8 mouse cellular contexts compared by ENCODE assay signal in the genomic region with DNA sequence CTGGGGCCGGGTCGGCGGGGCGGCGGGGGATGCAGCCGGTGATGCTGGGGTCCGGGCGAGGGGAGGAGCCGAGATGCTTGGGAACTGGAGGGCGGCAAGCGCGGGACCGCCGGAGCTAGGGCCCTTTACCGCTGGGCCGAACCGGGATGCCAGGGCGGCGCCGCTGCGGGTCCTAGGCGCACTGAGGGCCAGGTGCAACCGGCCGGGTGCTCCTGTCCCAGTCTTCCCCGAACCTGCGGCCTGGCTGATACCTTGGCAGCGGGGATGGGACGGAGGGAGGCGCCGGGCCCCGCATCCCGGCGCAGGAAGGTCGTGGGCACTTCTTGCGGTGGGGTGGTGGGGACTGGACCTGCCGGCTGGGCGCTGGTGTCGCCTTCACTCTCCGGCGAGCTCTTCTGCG. TPM values are rescaled to one million over a fixed set of nuclear protein-coding genes. Genes with fewer than 3 reads are reported as not detected.
A peak's percentile ranks its signal among the peaks of the same experiment; 100 is the strongest.
DNase-seq lines count a peak whose midpoint lies in the region; ATAC-seq lines count a peak whose summit lies in the region.

No protein-coding gene starts in this region.

- peak; percentile 86 for ATAC-seq in kidney, embryonic 16.5 days (ENCODE audit: low FRiP score, low TSS enrichment)
- ATAC-seq in hindbrain, embryonic 16.5 days, result no peak
- ATAC-seq in midbrain, embryonic 14.5 days (ENCODE audit: low FRiP score, low TSS enrichment), result no peak

- peaks cover 3% of the 10 kb centered on the region; the same call in 1 of the 2 replicates for H3K9me3 ChIP-seq in kidney, embryonic 16.5 days (ENCODE audit: low read length)
- no peaks in the 10 kb centered on the region for H3K9me3 ChIP-seq in embryonic facial prominence, embryonic 10.5 days
- H3K9me3 ChIP-seq in hindbrain, embryonic 16.5 days (ENCODE audit: control insufficient read depth, low read length), result no peaks in the 10 kb centered on the region
- H3K9me3 ChIP-seq in midbrain, embryonic 14.5 days (ENCODE audit: control insufficient read depth, low read length), result no peaks in the 10 kb centered on the region

- no peak overlapping the region for H3K27ac ChIP-seq in kidney, embryonic 16.5 days (ENCODE audit: low read length)
- peak overlapping the region; percentile 83 for H3K27ac ChIP-seq in embryonic facial prominence, embryonic 10.5 days (replicated peaks)
- no peak overlapping the region for H3K27ac ChIP-seq in hindbrain, embryonic 16.5 days (ENCODE audit: low read depth, low read length)
- no peak overlapping the region for H3K27ac ChIP-seq in midbrain, embryonic 14.5 days (replicated peaks; ENCODE audit: low read depth, low read length)

- peak overlapping the region; percentile 76 for H3K4me3 ChIP-seq in kidney, embryonic 16.5 days (ENCODE audit: low read length)
- peak overlapping the region; percentile 92 for H3K4me3 ChIP-seq in embryonic facial prominence, embryonic 10.5 days
- peak overlapping the region; percentile 93 for H3K4me3 ChIP-seq in hindbrain, embryonic 16.5 days (ENCODE audit: low read length)
- H3K4me3 ChIP-seq in midbrain, embryonic 14.5 days (replicated peaks; ENCODE audit: low read depth, low read length), result peak overlapping the region; percentile 75

- H3K27me3 ChIP-seq in kidney, embryonic 16.5 days (ENCODE audit: insufficient read depth, low read length), result no peaks in the 10 kb centered on the region
- H3K27me3 ChIP-seq in embryonic facial prominence, embryonic 10.5 days (replicated peaks; ENCODE audit: low read depth, poor library complexity, severe bottlenecking), result peaks cover 16% of the 10 kb centered on the region
- no peaks in the 10 kb centered on the region; the same call in 1 of the 2 replicates for H3K27me3 ChIP-seq in hindbrain, embryonic 16.5 days (replicated peaks; ENCODE audit: control insufficient read depth, insufficient read depth, low read length)
- H3K27me3 ChIP-seq in midbrain, embryonic 14.5 days (ENCODE audit: control insufficient read depth, insufficient read depth, low read length), result no peaks in the 10 kb centered on the region; the same call in 1 of the 2 replicates

- WGBS in kidney, embryonic 16.5 days, result under 1% methylated on average over 36 of the region's 41 CpGs
- WGBS in embryonic facial prominence, embryonic 10.5 days, result under 1% methylated on average over 41 of the region's 41 CpGs
- under 1% methylated on average over 27 of the region's 41 CpGs for WGBS in hindbrain, embryonic 16.5 days
- under 1% methylated on average over 41 of the region's 41 CpGs for WGBS in midbrain, embryonic 14.5 days

- peak overlapping the region; percentile 100 for H3K4me2 ChIP-seq in kidney, embryonic 16.5 days (replicated peaks; ENCODE audit: low read depth, low read length)
- peak overlapping the region; percentile 99 for H3K4me2 ChIP-seq in hindbrain, embryonic 16.5 days (ENCODE audit: low read length)
- peak overlapping the region; percentile 98 for H3K4me2 ChIP-seq in midbrain, embryonic 14.5 days (ENCODE audit: low read length)

- DNase-seq in kidney, postnatal 25 days, result no peak
- no peak for DNase-seq in embryonic facial prominence, embryonic 10.5 days (ENCODE audit: low spot score)
- DNase-seq in midbrain, embryonic 14.5 days, result no peak
- DNase-seq in left cerebral cortex, adult 11 months (ENCODE audit: low spot score), result no peak
- no peak for DNase-seq in natural killer cell, adult 2 months (ENCODE audit: low spot score in 2 of 2)
- no peak for DNase-seq in thymus, adult 18-20 months

- H3K36me3 ChIP-seq in kidney, embryonic 16.5 days (ENCODE audit: insufficient read depth, low read length), result no peaks in the 10 kb centered on the region
- no peaks in the 10 kb centered on the region; the same call in 1 of the 2 replicates for H3K36me3 ChIP-seq in embryonic facial prominence, embryonic 10.5 days (replicated peaks)
- H3K36me3 ChIP-seq in hindbrain, embryonic 16.5 days (ENCODE audit: control insufficient read depth, insufficient read depth, low read length), result no peaks in the 10 kb centered on the region
- 0 out of 2 replicates have a peak, but pooled peaks cover 4% of the 10 kb centered on the region for H3K36me3 ChIP-seq in midbrain, embryonic 14.5 days (ENCODE audit: control insufficient read depth, insufficient read depth, low read length)

- H3K4me1 ChIP-seq in kidney, embryonic 16.5 days (ENCODE audit: insufficient read depth, low read length), result peaks cover 4% of the 10 kb centered on the region; the same call in 1 of the 2 replicates
- peaks cover 9% of the 10 kb centered on the region for H3K4me1 ChIP-seq in embryonic facial prominence, embryonic 10.5 days
- peaks cover 7% of the 10 kb centered on the region for H3K4me1 ChIP-seq in hindbrain, embryonic 16.5 days (ENCODE audit: control insufficient read depth, insufficient read depth, low read depth, low read length)
- H3K4me1 ChIP-seq in midbrain, embryonic 14.5 days (ENCODE audit: control insufficient read depth, insufficient read depth, low read length), result no peaks in the 10 kb centered on the region

- peak overlapping the region; percentile 84 for H3K9ac ChIP-seq in kidney, embryonic 16.5 days (replicated peaks; ENCODE audit: low read length)
- H3K9ac ChIP-seq in hindbrain, embryonic 16.5 days (ENCODE audit: low read depth, low read length), result peak overlapping the region; percentile 78
- H3K9ac ChIP-seq in midbrain, embryonic 14.5 days (replicated peaks; ENCODE audit: low read length), result peak overlapping the region; percentile 73

RNA-seq across cellular contexts. Expression of a gene that starts 0.3 kb away (rescaled TPM):
- 8.4 and 8.6 TPM in 2 replicates for polyA plus RNA-seq in kidney, embryonic 16.5 days (2015; fragmentation: Nextera tagmentation; extraction: Ambion mirVana)
- polyA plus RNA-seq in embryonic facial prominence, embryonic 10.5 days (2016; fragmentation: Nextera tagmentation; extraction: Ambion mirVana), result 12.9 and 13.5 TPM in 2 replicates
- 10.1 and 11.7 TPM in 2 replicates for polyA plus RNA-seq in hindbrain, embryonic 16.5 days (2015; fragmentation: Nextera tagmentation; extraction: Ambion mirVana)
- polyA plus RNA-seq in midbrain, embryonic 14.5 days (2014; fragmentation: Nextera tagmentation; extraction: Ambion mirVana), result 11.9 and 15.0 TPM in 2 replicates

RNA-seq across cellular contexts. Expression of a gene that starts 23.8 kb away (rescaled TPM):
- polyA plus RNA-seq in kidney, embryonic 16.5 days (2015; fragmentation: Nextera tagmentation; extraction: Ambion mirVana), result 307 and 316 TPM in 2 replicates
- 318 and 326 TPM in 2 replicates for polyA plus RNA-seq in embryonic facial prominence, embryonic 10.5 days (2016; fragmentation: Nextera tagmentation; extraction: Ambion mirVana)
- polyA plus RNA-seq in hindbrain, embryonic 16.5 days (2015; fragmentation: Nextera tagmentation; extraction: Ambion mirVana), result 188 and 219 TPM in 2 replicates
- polyA plus RNA-seq in midbrain, embryonic 14.5 days (2014; fragmentation: Nextera tagmentation; extraction: Ambion mirVana), result 267 and 312 TPM in 2 replicates
